Mouse (Mus musculus) lung, embryonic 14.5 days (tissue): ENCODE data around the gene Pxt1. TPM values are rescaled to one million over a fixed set of nuclear protein-coding genes. Genes with fewer than 3 reads are reported as not detected.

Experiments used
- ATAC-seq: fragments of 200-750 bp; cut with Nextera tagmentation; 2 replicates; pipeline ENCODE4 v1.8.0; 2017; ENCODE audit warnings: mild to moderate bottlenecking, moderate TSS enrichment, moderate library complexity; ENCODE audit not compliant: insufficient read depth
- DNase-seq: peaks from one replicate; pipeline ENCODE4 v3.0.0-alpha.2; 2015
- H3K27ac ChIP-seq: fragments of 300-500 bp; sonication (generic); 2 replicates; pipeline ENCODE4 v1.5.1; 2014; ENCODE audit warnings: low read depth, mild to moderate bottlenecking, moderate library complexity
- H3K27me3 ChIP-seq: fragments of 300-500 bp; sonication (generic); 2 replicates; pipeline ENCODE4 v1.6.1; 2014; ENCODE audit warnings: low read length, control low read depth; ENCODE audit not compliant: insufficient read depth
- H3K36me3 ChIP-seq: fragments of 300-500 bp; sonication (generic); 2 replicates; pipeline ENCODE4 v1.6.1; 2014; ENCODE audit warnings: control low read depth; ENCODE audit not compliant: insufficient read depth
- H3K4me1 ChIP-seq: fragments of 300-500 bp; sonication (generic); 2 replicates; pipeline ENCODE4 v1.6.1; 2014; ENCODE audit warnings: antibody characterized with exemption, control low read depth; ENCODE audit not compliant: insufficient read depth
- H3K4me2 ChIP-seq: fragments of 300-500 bp; sonication (generic); 2 replicates; pipeline ENCODE4 v1.6.1; 2014; ENCODE audit warnings: mild to moderate bottlenecking
- H3K4me3 ChIP-seq: fragments of 300-500 bp; sonication (generic); 2 replicates; pipeline ENCODE4 v1.5.1; 2014; ENCODE audit warnings: low read depth, low read length
- H3K9ac ChIP-seq: fragments of 300-500 bp; sonication (generic); 2 replicates; pipeline ENCODE4 v1.6.1; 2014
- H3K9me3 ChIP-seq: fragments of 300-500 bp; sonication (generic); 2 replicates; pipeline ENCODE4 v1.6.1; 2016; ENCODE audit warnings: low read depth, low read length, control low read depth
- CTCF ChIP-seq: IDR thresholded peaks from 2 replicates; pipeline ENCODE4 v1.5.1; 2016; ENCODE audit warnings: antibody characterized with exemption, low read depth
- WGBS: fragments of 180-500 bp; shearing (Covaris S2); extraction: QIAGEN DNeasy Blood & Tissue Kit; methylation state at CpG from one replicate; pipeline ENCODE4 v1.1.7; 2014; 5-methylcytosine and 5-hydroxymethylcytosine counted together
- polyA plus RNA-seq: library from polyadenylated mRNA; unstranded; fragments of >200 nt; fragmentation: Nextera tagmentation; extraction: Ambion mirVana; gene quantifications from 2 replicates; pipeline ENCODE4 v1.2.1, GENCODE M21; 2014

The Pxt1 gene
- polyA plus RNA-seq, 1 experiment from 2014 or later, result 0.82 TPM

GRCm38 (mm10) chr17:28934120-28934916 lies 9.3 kb downstream of the Pxt1 start:
- WGBS, result 63% methylated on average over 19 of the region's 19 CpGs
- Histone ChIP-seq H3K36me3 (no peaks in the 10 kb centered on the region), H3K4me1 (peaks cover 5% of the 10 kb centered on the region), H3K4me3 (no peak overlapping the region), H3K9me3 (no peaks in the 10 kb centered on the region), H3K4me2 (no peak overlapping the region), H3K27me3 (no peaks in the 10 kb centered on the region), H3K9ac (no peak overlapping the region), H3K27ac (no peak overlapping the region)
- no peak for ATAC-seq
- TF ChIP-seq CTCF, result no peak
- no peak for DNase-seq

- H3K27ac ChIP-seq, result no peak overlapping the region
- H3K36me3 ChIP-seq, result no peaks in the 10 kb centered on the region
- H3K4me1 ChIP-seq, result peaks cover 5% of the 10 kb centered on the region
- no peak overlapping the region for H3K4me3 ChIP-seq
- no peak overlapping the region for H3K9ac ChIP-seq
- no peaks in the 10 kb centered on the region for H3K9me3 ChIP-seq
- TF ChIP-seq CTCF, result no peak
- no peak for DNase-seq
- ATAC-seq, result no peak
- no peak overlapping the region for H3K4me2 ChIP-seq
- 74% methylated on average over 4 of the region's 4 CpGs for WGBS
- H3K27me3 ChIP-seq, result no peaks in the 10 kb centered on the region
Observed at GRCm38 (mm10) chr17:28932274-28932673, 11.4 kb downstream of the Pxt1 start.

- H3K4me1 ChIP-seq, result peaks cover 5% of the 10 kb centered on the region
- 81% methylated on average over 18 of the region's 18 CpGs for WGBS
- no peak overlapping the region for H3K9ac ChIP-seq
- no peak for TF ChIP-seq CTCF
- no peaks in the 10 kb centered on the region for H3K27me3 ChIP-seq
- DNase-seq, result no peak
- no peak overlapping the region for H3K4me2 ChIP-seq
- ATAC-seq, result no peak
- H3K36me3 ChIP-seq, result no peaks in the 10 kb centered on the region
- peak overlapping the region; percentile 95 for H3K27ac ChIP-seq
- no peak overlapping the region for H3K4me3 ChIP-seq
- H3K9me3 ChIP-seq, result no peaks in the 10 kb centered on the region
Observed at GRCm38 (mm10) chr17:28931436-28932211, 12.0 kb downstream of the Pxt1 start.

GRCm38 (mm10) chr17:28930392-28931074 lies 13.1 kb downstream of the Pxt1 start:
- H3K4me3 ChIP-seq, result peak overlapping the region; percentile 15; the same call in 1 of the 2 replicates

GRCm38 (mm10) chr17:28929369-28929768 lies 14.3 kb downstream of the Pxt1 start:
- H3K9ac ChIP-seq, result no peak overlapping the region
- no peak for ATAC-seq
- H3K27ac ChIP-seq, result no peak overlapping the region
- no peaks in the 10 kb centered on the region for H3K27me3 ChIP-seq
- H3K9me3 ChIP-seq, result no peaks in the 10 kb centered on the region
- H3K36me3 ChIP-seq, result no peaks in the 10 kb centered on the region
- H3K4me3 ChIP-seq, result no peak overlapping the region
- H3K4me1 ChIP-seq, result peaks cover 5% of the 10 kb centered on the region
- no peak overlapping the region for H3K4me2 ChIP-seq
- TF ChIP-seq CTCF, result no peak
- WGBS, result 85% methylated on average over 4 of the region's 4 CpGs
- no peak for DNase-seq

More at GRCm38 (mm10) chr17:28930392-28931074, 13.1 kb downstream of the Pxt1 start:
- peak overlapping the region; percentile 95 for H3K27ac ChIP-seq
- H3K9ac ChIP-seq, result peak overlapping the region; percentile 9; the same call in 1 of the 2 replicates
- DNase-seq, result peak; percentile 98
- no peaks in the 10 kb centered on the region for H3K9me3 ChIP-seq
- WGBS, result 3% methylated on average over 14 of the region's 14 CpGs
- TF ChIP-seq CTCF, result peak; percentile 61
- H3K36me3 ChIP-seq, result no peaks in the 10 kb centered on the region
- H3K4me1 ChIP-seq, result peaks cover 5% of the 10 kb centered on the region
- peak overlapping the region; percentile 53 for H3K4me2 ChIP-seq
- no peaks in the 10 kb centered on the region for H3K27me3 ChIP-seq
- peak; percentile 94 for ATAC-seq

- Histone ChIP-seq H3K9me3 (no peaks in the 10 kb centered on the region), H3K4me1 (peaks cover 5% of the 10 kb centered on the region), H3K36me3 (no peaks in the 10 kb centered on the region), H3K4me3 (no peak overlapping the region), H3K27me3 (no peaks in the 10 kb centered on the region), H3K27ac (no peak overlapping the region), H3K9ac (no peak overlapping the region), H3K4me2 (no peak overlapping the region)
- DNase-seq, result no peak
- 68% methylated on average over 9 of the region's 9 CpGs for whole genome bisulfite sequencing
- ATAC-seq, result no peak
- TF ChIP-seq CTCF, result no peak
Observed at GRCm38 (mm10) chr17:28928004-28928403, 15.6 kb downstream of the Pxt1 start.
